Mouse (Mus musculus) bone marrow macrophage, adult 2 months (primary cell): ENCODE data around the gene Asna1. TPM values are rescaled to one million over a fixed set of nuclear protein-coding genes. Genes with fewer than 3 reads are reported as not detected.

Experiments
- H3K27ac ChIP-seq: 2 replicates; pipeline ENCODE4 v1.5.1; 2012; ENCODE audit warnings: low read depth, low read length; ENCODE audit not compliant: insufficient read depth
- H3K4me1 ChIP-seq: 2 replicates; pipeline ENCODE4 v1.6.1; 2012; ENCODE audit warnings: low read length; ENCODE audit not compliant: control insufficient read depth, insufficient read depth
- H3K4me3 ChIP-seq: 2 replicates; pipeline ENCODE4 v1.5.1; 2012; ENCODE audit warnings: mild to moderate bottlenecking, low read length, moderate library complexity; ENCODE audit not compliant: insufficient read depth
- CTCF ChIP-seq: IDR thresholded peaks from 2 replicates; pipeline ENCODE4 v1.5.1; 2012; ENCODE audit warnings: low read depth, mild to moderate bottlenecking, low read length, moderate library complexity
- POLR2A ChIP-seq: IDR thresholded peaks from 2 replicates; pipeline ENCODE4 v1.6.1; 2012; ENCODE audit warnings: mild to moderate bottlenecking, low read depth, low read length, borderline replicate concordance
- polyA plus RNA-seq: library from polyadenylated mRNA; stranded (reverse); fragments of >200 nt; gene quantifications from 2 replicates; pipeline ENCODE4 v1.2.4, GENCODE M21; 2012; ENCODE audit not compliant: missing spikeins, insufficient read depth, insufficient read length

The Asna1 gene
- polyA plus RNA-seq, 1 experiment: 74.5 TPM

DNA sequence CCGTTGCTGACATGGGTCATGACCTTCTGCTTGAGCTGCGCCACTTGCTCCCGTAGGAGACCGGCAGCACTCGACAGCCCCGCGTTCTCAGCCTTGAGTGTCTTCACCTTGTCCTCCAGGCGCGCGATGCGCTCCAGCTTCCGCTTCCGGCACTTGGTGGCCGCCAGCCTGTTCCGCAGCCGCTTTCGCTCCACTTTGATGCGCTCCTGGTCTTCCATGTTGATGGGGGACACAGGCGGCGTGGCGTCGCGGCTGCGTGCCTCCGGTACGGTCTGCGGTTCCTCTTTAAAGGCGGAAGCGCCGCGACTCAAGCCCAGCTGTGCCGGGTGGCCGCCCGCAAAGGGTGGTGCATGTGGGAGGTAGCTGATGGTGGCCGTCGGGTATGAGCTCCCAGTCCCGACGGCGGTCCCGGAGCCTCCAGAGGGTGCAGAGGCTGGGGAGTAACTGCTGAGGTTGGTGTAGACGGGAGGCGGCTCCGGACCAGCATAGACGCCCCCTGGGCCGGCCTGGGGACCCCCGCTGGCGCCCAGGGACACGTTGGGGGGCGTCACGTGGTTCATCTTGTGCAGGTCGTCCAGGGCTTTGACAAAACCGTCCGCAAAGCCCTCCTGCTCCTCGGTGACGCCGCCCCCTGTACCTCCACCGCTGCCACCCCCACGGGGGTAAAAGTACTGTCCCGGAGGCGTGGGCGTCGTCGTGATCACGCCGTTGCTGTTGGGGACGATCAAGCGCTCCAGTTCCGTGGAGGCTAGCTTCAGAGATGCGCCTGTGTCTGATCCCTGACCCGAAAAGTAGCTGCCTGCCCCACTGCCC, 47.4 kb downstream of the Asna1 start:
- Histone ChIP-seq H3K4me3 (peak overlapping the region; percentile 89), H3K4me1 (peaks cover 31% of the 10 kb centered on the region), H3K27ac (peak overlapping the region; percentile 88)
- no peak for TF ChIP-seq CTCF
- TF ChIP-seq POLR2A: no peak

DNA sequence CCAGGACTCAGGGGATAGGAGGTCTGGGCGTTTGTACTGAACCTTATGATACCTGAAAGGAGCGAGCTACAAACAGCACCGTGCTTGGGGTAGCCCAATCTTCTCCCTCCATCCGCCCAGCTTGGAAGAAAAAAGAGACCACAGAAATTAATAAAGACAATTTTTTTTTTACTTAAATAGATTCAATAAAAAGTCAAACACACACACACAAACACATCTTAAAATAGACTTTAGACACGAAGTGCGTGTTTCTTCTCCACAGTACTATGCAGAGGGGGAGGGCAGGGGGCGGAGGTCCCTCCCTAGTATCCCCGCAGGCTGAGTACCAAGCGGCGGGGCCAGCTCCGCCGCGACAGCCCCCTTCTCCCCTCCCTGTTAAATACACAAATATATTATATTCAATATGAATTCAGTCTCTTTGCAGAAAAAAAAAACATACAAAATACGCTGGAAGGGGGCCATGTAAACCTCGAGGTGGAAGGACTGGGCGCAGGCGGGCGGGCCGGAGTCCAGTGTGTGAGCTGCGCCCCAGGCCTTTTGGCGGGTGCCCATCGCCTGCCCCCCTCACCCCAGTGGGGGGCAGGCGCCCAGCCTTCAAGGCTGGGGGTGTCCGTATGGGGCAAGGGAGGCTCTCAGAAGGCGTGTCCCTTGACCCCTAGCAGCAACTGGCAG, 48.2 kb downstream of the Asna1 start:
- peak overlapping the region; percentile 88 for H3K27ac ChIP-seq
- peak overlapping the region; percentile 89 for H3K4me3 ChIP-seq
- peaks cover 24% of the 10 kb centered on the region for H3K4me1 ChIP-seq
- TF ChIP-seq POLR2A (no peak), CTCF (no peak)

GRCm38 (mm10) chr8:84976031-84976762, 48.9 kb downstream of the Asna1 start:
- peaks cover 17% of the 10 kb centered on the region for H3K4me1 ChIP-seq
- peak overlapping the region; percentile 88 for H3K27ac ChIP-seq
- peak overlapping the region; percentile 89 for H3K4me3 ChIP-seq
- no peak for TF ChIP-seq POLR2A
- TF ChIP-seq CTCF: no peak

- Histone ChIP-seq H3K27ac (peak overlapping the region; percentile 56; the same call in 1 of the 2 replicates), H3K4me1 (peaks cover 12% of the 10 kb centered on the region), H3K4me3 (peak overlapping the region; percentile 89)
- TF ChIP-seq POLR2A: no peak
- peak; percentile 78 for TF ChIP-seq CTCF
Measured at GRCm38 (mm10) chr8:84975434-84975833, 49.6 kb downstream of the Asna1 start.

- H3K4me3 ChIP-seq: 0 out of 2 replicates have a peak overlapping the region, but pooled peaks have one; percentile 5
- peak overlapping the region; percentile 14; the same call in 1 of the 2 replicates for H3K27ac ChIP-seq
- TF ChIP-seq CTCF: no peak
- TF ChIP-seq POLR2A: no peak
- peaks cover 12% of the 10 kb centered on the region for H3K4me1 ChIP-seq
Measured at GRCm38 (mm10) chr8:84974543-84975142, 50.4 kb downstream of the Asna1 start.

- TF ChIP-seq POLR2A (no peak), CTCF (no peak)
- no peak overlapping the region for H3K27ac ChIP-seq
- peaks cover 10% of the 10 kb centered on the region for H3K4me1 ChIP-seq
- no peak overlapping the region for H3K4me3 ChIP-seq
Measured at GRCm38 (mm10) chr8:84973803-84974542, 51.1 kb downstream of the Asna1 start.

DNA sequence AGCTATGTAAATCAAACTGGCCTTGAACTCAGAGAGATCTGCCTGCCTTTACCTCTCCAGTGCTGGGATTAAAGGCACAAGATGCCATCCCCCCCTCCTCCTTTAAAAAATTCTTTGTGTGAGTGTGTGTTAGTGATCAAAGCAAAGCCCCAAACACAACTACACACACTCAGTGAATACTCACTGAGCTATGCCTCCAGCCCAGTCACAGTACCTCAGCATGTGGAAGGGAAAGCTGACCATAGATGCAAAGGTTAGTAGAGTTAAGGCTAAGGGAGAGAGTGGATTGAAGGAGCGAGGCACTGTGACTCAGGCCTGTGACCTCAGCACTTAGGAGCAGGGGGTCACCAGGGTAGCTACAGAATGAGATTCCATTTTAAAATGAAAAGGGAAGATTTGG, 52.0 kb downstream of the Asna1 start:
- Histone ChIP-seq H3K4me1 (peaks cover 8% of the 10 kb centered on the region), H3K4me3 (no peak overlapping the region), H3K27ac (no peak overlapping the region)
- no peak for TF ChIP-seq CTCF
- TF ChIP-seq POLR2A: no peak

DNA sequence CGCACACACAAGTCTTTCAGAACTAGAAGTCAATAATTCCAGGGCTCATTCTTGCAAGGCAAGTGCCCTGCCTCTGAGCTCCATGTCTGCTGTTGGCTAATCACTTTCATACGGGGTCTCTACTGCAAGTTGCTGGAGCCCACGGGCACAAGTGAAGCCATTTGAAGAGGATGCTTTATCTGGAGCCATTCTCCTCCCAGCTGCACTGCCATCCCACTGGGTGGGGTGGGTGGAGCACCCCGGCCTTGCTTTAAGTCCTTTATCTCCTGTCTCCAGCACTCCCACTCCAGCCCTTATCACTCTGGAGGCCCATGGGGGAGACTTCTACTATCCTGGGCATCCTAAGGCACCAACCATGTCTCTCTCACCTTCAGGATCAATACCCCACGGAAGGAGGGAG, 54.2 kb downstream of the Asna1 start:
- TF ChIP-seq CTCF (no peak), POLR2A (no peak)
- H3K4me1 ChIP-seq: peaks cover 26% of the 10 kb centered on the region
- H3K4me3 ChIP-seq: peak overlapping the region; percentile 80
- H3K27ac ChIP-seq: no peak overlapping the region

DNA sequence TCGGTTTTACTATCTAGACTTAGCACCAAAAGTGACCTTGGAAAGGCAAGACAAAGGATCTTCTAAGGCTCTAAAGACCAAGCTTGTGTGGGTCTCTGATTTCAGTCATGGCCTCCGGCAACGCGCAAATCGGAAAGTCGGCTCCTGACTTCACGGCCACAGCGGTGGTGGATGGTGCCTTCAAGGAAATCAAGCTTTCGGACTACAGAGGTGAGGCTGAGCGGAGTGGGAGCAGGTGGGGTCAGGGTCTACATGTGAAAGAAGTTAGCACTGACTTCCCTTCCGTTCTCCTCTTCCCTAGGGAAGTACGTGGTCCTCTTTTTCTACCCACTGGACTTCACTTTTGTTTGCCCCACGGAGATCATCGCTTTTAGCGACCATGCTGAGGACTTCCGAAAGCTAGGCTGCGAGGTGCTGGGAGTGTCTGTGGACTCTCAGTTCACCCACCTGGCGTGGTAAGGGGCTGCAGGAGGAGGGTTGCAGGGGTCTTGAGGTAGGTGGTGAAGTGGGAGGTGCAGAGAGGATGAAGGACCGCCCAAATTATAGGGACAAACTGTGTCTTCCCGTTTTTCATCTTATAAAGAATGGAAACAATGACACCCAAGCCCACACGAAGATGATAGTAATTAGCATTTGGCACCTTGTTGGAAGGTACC, 54.8 kb downstream of the Asna1 start:
- Histone ChIP-seq H3K27ac (peak overlapping the region; percentile 73), H3K4me3 (peak overlapping the region; percentile 80), H3K4me1 (peaks cover 26% of the 10 kb centered on the region)
- no peak for TF ChIP-seq CTCF
- no peak for TF ChIP-seq POLR2A
